10 mouse cellular contexts compared by ENCODE assay signal in genomic region chr4:43561436-43561996, GRCm38 (mm10). TPM values are rescaled to one million over a fixed set of nuclear protein-coding genes. Genes with fewer than 3 reads are reported as not detected.
DNase-seq lines count a peak whose midpoint lies in the region; ATAC-seq and TF ChIP-seq lines count a peak whose summit lies in the region.
"Had no signal": no experiment of that assay in that cellular context is flagged by ENCODE, and none has a peak within 500 bp of the region (broad histone marks: within the 10 kb centered on the region; RNA-seq: fewer than 3 reads in every experiment).

No protein-coding gene starts in this region.

- no peaks in the 10 kb centered on the region for H3K9me3 ChIP-seq in heart, embryonic 13.5 days
- H3K9me3 ChIP-seq in ES-Bruce4 (replicated peaks; ENCODE audit: control insufficient read depth, insufficient read depth, low read length, poor library complexity, severe bottlenecking) = no peaks in the 10 kb centered on the region
- no peaks in the 10 kb centered on the region for H3K9me3 ChIP-seq in forebrain, embryonic 13.5 days (replicated peaks)
- no peaks in the 10 kb centered on the region for H3K9me3 ChIP-seq in liver, embryonic 14.5 days (ENCODE audit: control insufficient read depth, low read length)

- no peak for TF ChIP-seq POLR2A in ES-Bruce4 (IDR thresholded peaks at IDR 0.05; ENCODE audit: insufficient read depth, low read length)

- H3K27ac ChIP-seq in heart, embryonic 13.5 days (replicated peaks) = peak overlapping the region; percentile 100
- peak overlapping the region; percentile 92 for H3K27ac ChIP-seq in ES-Bruce4 (ENCODE audit: insufficient read depth, low read length)
- peak overlapping the region; percentile 97 for H3K27ac ChIP-seq in forebrain, embryonic 13.5 days
- peak overlapping the region; percentile 92 for H3K27ac ChIP-seq in liver, embryonic 14.5 days

- peak overlapping the region; percentile 86 for H3K4me2 ChIP-seq in heart, embryonic 13.5 days
- peak overlapping the region; percentile 80 for H3K4me2 ChIP-seq in forebrain, embryonic 13.5 days
- H3K4me2 ChIP-seq in liver, embryonic 14.5 days (ENCODE audit: low read depth) = peak overlapping the region; percentile 99

- H3K4me1 ChIP-seq in heart, embryonic 13.5 days = peaks cover 58% of the 10 kb centered on the region
- H3K4me1 ChIP-seq in ES-Bruce4 (ENCODE audit: control insufficient read depth, insufficient read depth, low read length) = peaks cover 11% of the 10 kb centered on the region
- H3K4me1 ChIP-seq in forebrain, embryonic 13.5 days = peaks cover 46% of the 10 kb centered on the region
- peaks cover 33 to 48% of the 10 kb centered on the region in 2 experiments for H3K4me1 ChIP-seq in liver, embryonic 14.5 days (replicated peaks; ENCODE audit: control insufficient read depth in 2 of 2, insufficient read depth in 2 of 2, low read length in 1 of 2)

- TF ChIP-seq EP300 in ES-Bruce4 (IDR thresholded peaks at IDR 0.05; ENCODE audit: insufficient read depth, low read depth, low read length) = no peak
- TF ChIP-seq EP300 in liver, embryonic 14.5 days (IDR thresholded peaks at IDR 0.05; ENCODE audit: low read depth) = no peak

- peak overlapping the region; percentile 85 for H3K4me3 ChIP-seq in heart, embryonic 13.5 days
- H3K4me3 ChIP-seq in ES-Bruce4 (ENCODE audit: low read depth, low read length) = peak overlapping the region; percentile 97
- peak overlapping the region; percentile 90 for H3K4me3 ChIP-seq in forebrain, embryonic 13.5 days
- H3K4me3 ChIP-seq in liver, embryonic 14.5 days (ENCODE audit: insufficient read depth in 1 of 2, low read depth in 2 of 2, low read length in 2 of 2) = peak overlapping the region; percentile 75 to 97

- 3% methylated on average over 16 of the region's 16 CpGs for WGBS in heart, embryonic 13.5 days
- WGBS in forebrain, embryonic 13.5 days = 2% methylated on average over 16 of the region's 16 CpGs
- under 1% methylated on average over 16 of the region's 16 CpGs for WGBS in liver, embryonic 14.5 days (ENCODE audit: insufficient replicate concordance)

- H3K9ac ChIP-seq in heart, embryonic 13.5 days = peak overlapping the region; percentile 98
- peak overlapping the region; percentile 85 for H3K9ac ChIP-seq in ES-Bruce4 (ENCODE audit: low read depth, poor library complexity, severe bottlenecking)
- H3K9ac ChIP-seq in forebrain, embryonic 13.5 days = peak overlapping the region; percentile 95
- peak overlapping the region; percentile 81 for H3K9ac ChIP-seq in liver, embryonic 14.5 days (replicated peaks)

- ATAC-seq in heart, embryonic 13.5 days (ENCODE audit: extremely low read depth, insufficient number of reproducible peaks, low FRiP score, low TSS enrichment) = no peak
- ATAC-seq in forebrain, embryonic 13.5 days = peak; percentile 41
- ATAC-seq in liver, embryonic 14.5 days (ENCODE audit: insufficient read depth) = peak; percentile 69

- no peaks in the 10 kb centered on the region for H3K27me3 ChIP-seq in heart, embryonic 13.5 days (replicated peaks)
- no peaks in the 10 kb centered on the region for H3K27me3 ChIP-seq in ES-Bruce4 (ENCODE audit: control insufficient read depth, insufficient read depth, low read length, poor library complexity, severe bottlenecking)
- H3K27me3 ChIP-seq in forebrain, embryonic 13.5 days = no peaks in the 10 kb centered on the region
- no peaks in the 10 kb centered on the region for H3K27me3 ChIP-seq in liver, embryonic 14.5 days (ENCODE audit: control insufficient read depth, insufficient read depth, low read length)
- H3K27me3 ChIP-seq: Patski had no signal

- no peak for TF ChIP-seq CTCF in ES-Bruce4 (IDR thresholded peaks at IDR 0.05; ENCODE audit: low read depth, low read length)
- no peak for TF ChIP-seq CTCF in liver, embryonic 14.5 days (IDR thresholded peaks at IDR 0.05; ENCODE audit: low read depth)

- peaks cover 43% of the 10 kb centered on the region for H3K36me3 ChIP-seq in heart, embryonic 13.5 days
- no peaks in the 10 kb centered on the region for H3K36me3 ChIP-seq in ES-Bruce4 (ENCODE audit: control insufficient read depth, insufficient read depth, low read length, poor library complexity, severe bottlenecking)
- peaks cover 27% of the 10 kb centered on the region for H3K36me3 ChIP-seq in forebrain, embryonic 13.5 days (ENCODE audit: poor library complexity, severe bottlenecking)
- peaks cover 25% of the 10 kb centered on the region for H3K36me3 ChIP-seq in liver, embryonic 14.5 days (replicated peaks; ENCODE audit: control insufficient read depth, insufficient read depth, low read depth)

- no peak for DNase-seq in heart, adult 18-20 months
- peak in 1 of 3 experiments; percentile 49 for DNase-seq in liver, embryonic 14.5 days (ENCODE audit: low read depth in 3 of 3, low spot score in 3 of 3)
- no peak for DNase-seq in right cerebral cortex, postnatal 10 days (ENCODE audit: low spot score in 2 of 2)
- no peak for DNase-seq in layer of hippocampus, postnatal 10 days (ENCODE audit: low spot score in 2 of 2)
- no peak for DNase-seq in frontal cortex, postnatal 10 days (ENCODE audit: low spot score in 2 of 2)

RNA-seq across cellular contexts. Expression of gene Creb3, which starts 0.6 kb away (rescaled TPM):
- polyA plus RNA-seq in heart, embryonic 13.5 days (2015; fragmentation: Nextera tagmentation; extraction: Ambion mirVana) = 57.8 and 59.1 TPM in 2 replicates
- 10 to 100 TPM; 38.4 to 52.4 TPM for total RNA-seq in heart, adult 18-20 months (2021)
- polyA plus RNA-seq in ES-Bruce4 (2011; ENCODE audit: insufficient read depth, insufficient read length, low read depth, missing spikeins) = 24.0 and 24.4 TPM in 2 replicates
- 61.8 and 65.1 TPM in 2 replicates for polyA plus RNA-seq in forebrain, embryonic 13.5 days (2015; fragmentation: Nextera tagmentation; extraction: Ambion mirVana)
- polyA plus RNA-seq in liver, embryonic 14.5 days (2012; rRNA removed) = 9.6 and 10.9 TPM in 2 replicates
- 21.2 and 21.7 TPM in 2 replicates for polyA plus RNA-seq in liver, embryonic 14.5 days (2014; fragmentation: Nextera tagmentation; extraction: Ambion mirVana)
- 10 to 100 TPM; 65.9 to 75.4 TPM for total RNA-seq in layer of hippocampus, postnatal 10 days (2021)

RNA-seq across cellular contexts. Expression of gene Tln1, which starts 1.0 kb away (rescaled TPM):
- 76.9 and 78.1 TPM in 2 replicates for polyA plus RNA-seq in heart, embryonic 13.5 days (2015; fragmentation: Nextera tagmentation; extraction: Ambion mirVana)
- total RNA-seq in heart, adult 18-20 months (2021) = 100 to 1,000 TPM in 1 of 2 experiments, 10 to 100 TPM in 1; 98.2 to 111 TPM
- 92.5 and 97.2 TPM in 2 replicates for polyA plus RNA-seq in ES-Bruce4 (2011; ENCODE audit: insufficient read depth, insufficient read length, low read depth, missing spikeins)
- polyA plus RNA-seq in forebrain, embryonic 13.5 days (2015; fragmentation: Nextera tagmentation; extraction: Ambion mirVana) = 48.0 and 54.7 TPM in 2 replicates
- polyA plus RNA-seq in liver, embryonic 14.5 days (2012; rRNA removed) = 26.4 and 30.1 TPM in 2 replicates
- 39.3 and 39.7 TPM in 2 replicates for polyA plus RNA-seq in liver, embryonic 14.5 days (2014; fragmentation: Nextera tagmentation; extraction: Ambion mirVana)
- 10 to 100 TPM; 54.4 to 69.7 TPM for total RNA-seq in layer of hippocampus, postnatal 10 days (2021)

RNA-seq across cellular contexts. Expression of gene Rgp1, which starts 17.0 kb away (rescaled TPM):
- polyA plus RNA-seq in heart, embryonic 13.5 days (2015; fragmentation: Nextera tagmentation; extraction: Ambion mirVana) = 20.6 and 21.4 TPM in 2 replicates
- total RNA-seq in heart, adult 18-20 months (2021) = 10 to 100 TPM; 24.3 to 27.9 TPM
- 27.9 and 30.9 TPM in 2 replicates for polyA plus RNA-seq in ES-Bruce4 (2011; ENCODE audit: insufficient read depth, insufficient read length, low read depth, missing spikeins)
- polyA plus RNA-seq in forebrain, embryonic 13.5 days (2015; fragmentation: Nextera tagmentation; extraction: Ambion mirVana) = 27.5 and 27.9 TPM in 2 replicates
- 13.4 and 15.1 TPM in 2 replicates for polyA plus RNA-seq in liver, embryonic 14.5 days (2012; rRNA removed)
- polyA plus RNA-seq in liver, embryonic 14.5 days (2014; fragmentation: Nextera tagmentation; extraction: Ambion mirVana) = 11.0 and 11.4 TPM in 2 replicates
- 10 to 100 TPM; 46.2 to 53.6 TPM for total RNA-seq in layer of hippocampus, postnatal 10 days (2021)

RNA-seq across cellular contexts. Expression of gene Gba2, which starts 17.2 kb away (rescaled TPM):
- polyA plus RNA-seq in heart, embryonic 13.5 days (2015; fragmentation: Nextera tagmentation; extraction: Ambion mirVana) = 20.3 and 22.4 TPM in 2 replicates
- 10 to 100 TPM in 1 of 2 experiments, 1 to 10 TPM in 1; 9.3 to 10.8 TPM for total RNA-seq in heart, adult 18-20 months (2021)
- polyA plus RNA-seq in ES-Bruce4 (2011; ENCODE audit: insufficient read depth, insufficient read length, low read depth, missing spikeins) = 6.6 and 8.9 TPM in 2 replicates
- 44.5 and 47.4 TPM in 2 replicates for polyA plus RNA-seq in forebrain, embryonic 13.5 days (2015; fragmentation: Nextera tagmentation; extraction: Ambion mirVana)
- polyA plus RNA-seq in liver, embryonic 14.5 days (2012; rRNA removed) = 12.5 and 12.7 TPM in 2 replicates
- 10.5 and 11.9 TPM in 2 replicates for polyA plus RNA-seq in liver, embryonic 14.5 days (2014; fragmentation: Nextera tagmentation; extraction: Ambion mirVana)
- total RNA-seq in layer of hippocampus, postnatal 10 days (2021) = 10 to 100 TPM; 56.8 to 57.7 TPM

RNA-seq across cellular contexts. Expression of gene Msmp, which starts 22.8 kb away (rescaled TPM):
- polyA plus RNA-seq in heart, embryonic 13.5 days (2015; fragmentation: Nextera tagmentation; extraction: Ambion mirVana) = 0.62 and 2.1 TPM in 2 replicates
- total RNA-seq in heart, adult 18-20 months (2021) = under 1 TPM in 1 of 2 experiments, not detected in 1; 0.54 TPM
- not detected in 2 replicates for polyA plus RNA-seq in ES-Bruce4 (2011; ENCODE audit: insufficient read depth, insufficient read length, low read depth, missing spikeins)
- 0.65 and 1.8 TPM in 2 replicates for polyA plus RNA-seq in forebrain, embryonic 13.5 days (2015; fragmentation: Nextera tagmentation; extraction: Ambion mirVana)
- polyA plus RNA-seq in liver, embryonic 14.5 days (2012; rRNA removed) = not detected in 2 replicates
- not detected in 2 replicates for polyA plus RNA-seq in liver, embryonic 14.5 days (2014; fragmentation: Nextera tagmentation; extraction: Ambion mirVana)
- not detected for total RNA-seq in layer of hippocampus, postnatal 10 days (2021)
- total RNA-seq: layer of hippocampus, postnatal 25 days had no signal
- polyA plus RNA-seq: Patski had no signal
